Mouse (Mus musculus) retina, adult 2 months (tissue): ENCODE measurements around the gene Dld.

Experiments used
- DNase-seq: peaks from one replicate; pipeline ENCODE4 v3.0.0-alpha.2; 2012; ENCODE audit warnings: low read depth, low spot score

Gene Dld

DNA sequence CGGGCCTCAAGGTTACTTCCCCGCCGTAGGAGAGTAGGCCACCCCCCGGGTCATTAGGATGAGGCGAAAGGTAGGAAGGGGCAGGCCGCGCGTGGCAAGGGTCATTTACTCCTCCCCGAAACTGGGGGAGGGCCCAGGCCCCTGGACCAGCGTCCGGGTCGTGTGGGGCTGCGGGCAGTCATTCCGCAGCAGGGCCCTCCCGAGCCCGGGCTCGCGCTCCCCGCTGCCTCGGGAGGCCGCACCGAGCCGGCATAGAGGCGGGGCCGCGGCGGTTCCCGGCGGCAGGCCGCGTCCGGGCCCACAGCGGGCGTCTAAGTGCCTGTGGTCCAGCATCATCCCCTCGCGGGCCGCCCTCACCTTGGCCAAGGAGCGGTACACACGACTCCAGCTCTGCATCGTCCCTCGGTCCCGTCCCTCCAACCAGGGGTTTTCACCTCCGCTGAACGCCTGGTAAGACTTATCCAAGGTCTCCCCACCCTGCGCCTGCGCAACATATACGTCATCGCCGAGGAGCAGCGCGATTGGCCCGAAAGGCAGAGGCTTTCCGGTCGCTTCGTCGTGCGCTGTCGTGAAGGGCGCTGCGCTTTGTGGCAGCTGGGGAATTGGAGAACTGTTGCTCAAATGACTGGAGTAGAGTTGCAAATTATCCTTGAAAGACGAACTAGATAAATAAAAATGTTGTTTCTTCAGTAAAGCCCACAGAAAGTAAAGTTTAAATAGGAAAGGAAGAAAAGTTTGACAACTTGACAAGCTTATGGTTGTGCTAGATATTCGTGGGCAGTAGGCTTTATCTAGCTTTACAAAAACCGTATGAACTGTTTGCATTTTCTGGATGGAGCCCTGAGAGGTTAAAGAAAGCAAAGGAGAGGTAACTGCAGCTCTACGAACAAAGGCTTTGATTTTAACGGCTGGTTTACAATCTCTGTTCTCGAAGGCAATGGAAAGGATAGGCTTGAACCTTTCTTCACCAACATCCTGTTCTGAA is at the start of gene Dld:
Gene Dld (minus strand): TSS at position 510 of the 985 bp plus-strand sequence.
- peak; percentile 89 for DNase-seq

DNA sequence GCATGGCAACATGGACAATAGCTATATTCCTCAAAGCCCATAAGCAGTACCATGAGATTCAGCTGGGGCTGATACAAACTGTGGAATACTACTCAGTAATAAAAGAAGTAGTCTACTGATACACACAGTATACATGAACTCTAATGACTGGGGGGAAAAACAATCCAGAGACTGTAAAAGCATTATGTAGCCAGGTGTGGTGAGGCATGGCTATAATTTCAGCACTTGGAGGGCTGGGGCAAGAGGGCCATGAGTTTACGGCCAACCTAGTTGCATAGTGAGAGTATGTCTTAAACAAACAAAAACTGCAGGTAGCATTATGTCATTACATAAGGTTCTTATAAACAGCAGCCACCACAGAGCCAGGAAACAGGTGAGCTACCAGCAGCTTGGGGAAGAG is 49.6 kb upstream of the Dld start:
- no peak for DNase-seq

DNA sequence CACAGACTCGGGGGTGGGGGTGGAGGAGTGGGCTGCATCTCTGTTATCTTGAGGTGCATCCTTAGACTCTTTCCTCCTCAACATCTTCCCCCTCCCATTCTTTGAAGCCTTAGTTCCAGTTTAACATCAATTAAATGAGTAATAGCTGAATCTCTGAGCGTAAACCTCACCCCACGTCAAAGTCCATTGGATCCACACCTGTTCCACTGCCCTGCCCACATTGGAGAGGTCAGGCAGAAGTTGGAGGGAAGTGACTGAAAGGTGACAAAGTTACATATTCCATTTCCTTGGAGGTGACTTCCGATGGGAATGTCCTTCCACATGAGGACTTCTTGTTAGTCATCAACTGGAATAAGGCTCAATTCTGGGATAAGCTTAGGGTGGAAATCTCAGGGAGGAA is 46.5 kb upstream of the Dld start:
- DNase-seq = no peak

DNA sequence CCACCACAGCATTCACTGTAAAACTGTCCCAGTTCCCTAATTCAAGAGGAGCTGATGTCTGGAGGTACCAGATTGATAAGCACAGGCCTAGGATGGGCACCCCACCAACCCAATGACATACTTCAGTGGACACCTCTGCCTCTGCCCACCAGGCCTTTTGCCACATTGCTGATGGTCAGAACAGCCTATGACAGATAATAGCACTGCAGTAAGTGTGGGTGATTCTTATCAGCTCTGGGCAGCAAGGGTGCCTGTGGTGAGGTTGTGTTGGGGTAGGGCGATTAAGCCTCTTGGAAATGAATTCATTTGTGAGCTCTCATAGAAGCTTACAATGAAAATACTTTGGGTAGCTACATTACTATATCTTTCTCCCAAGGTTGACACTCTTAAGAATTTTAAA is 44.6 kb upstream of the Dld start:
- DNase-seq = no peak

DNA sequence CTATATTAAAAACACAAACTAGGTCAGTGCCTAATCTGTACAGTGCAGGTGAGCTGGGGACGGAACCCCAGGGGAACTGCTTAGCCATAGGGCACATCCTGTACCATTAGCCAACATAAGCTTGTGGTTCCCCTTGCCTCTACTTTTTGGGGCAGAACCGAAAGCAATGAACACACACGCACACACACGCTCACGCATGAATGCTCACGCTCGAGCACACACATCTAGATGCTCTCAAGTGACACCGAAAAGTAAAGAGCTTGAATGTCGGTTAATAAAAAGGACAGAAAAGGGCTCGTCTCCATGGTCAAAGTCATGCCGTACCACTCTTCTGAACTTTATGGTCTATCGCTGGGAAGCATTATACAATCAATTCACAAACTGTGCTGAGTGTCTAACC is 40.4 kb upstream of the Dld start:
- no peak for DNase-seq

DNA sequence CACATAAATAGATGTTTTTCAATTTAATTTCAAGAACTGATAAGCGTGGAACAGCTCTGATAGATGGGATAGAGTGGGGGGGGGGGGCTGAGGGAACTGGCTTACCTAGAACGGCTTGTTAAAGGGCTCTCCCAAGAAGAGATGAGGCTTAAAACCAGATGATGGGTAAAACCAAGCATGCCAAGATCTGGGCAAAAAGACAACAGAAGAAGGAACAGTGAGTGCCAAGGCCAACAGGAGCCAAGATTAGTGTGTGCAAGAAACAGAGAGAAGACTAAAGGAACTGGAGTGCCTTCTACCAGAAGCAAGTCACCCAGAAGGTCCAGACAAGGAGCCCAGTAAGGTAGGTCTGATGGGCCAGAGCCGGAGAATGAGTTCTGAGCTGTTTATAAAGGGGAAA is 39.3 kb upstream of the Dld start, which contains the start of gene Slc26a3:
Gene Slc26a3 (plus strand): TSS at position 301 of the 400 bp plus-strand sequence.
- DNase-seq = no peak

DNA sequence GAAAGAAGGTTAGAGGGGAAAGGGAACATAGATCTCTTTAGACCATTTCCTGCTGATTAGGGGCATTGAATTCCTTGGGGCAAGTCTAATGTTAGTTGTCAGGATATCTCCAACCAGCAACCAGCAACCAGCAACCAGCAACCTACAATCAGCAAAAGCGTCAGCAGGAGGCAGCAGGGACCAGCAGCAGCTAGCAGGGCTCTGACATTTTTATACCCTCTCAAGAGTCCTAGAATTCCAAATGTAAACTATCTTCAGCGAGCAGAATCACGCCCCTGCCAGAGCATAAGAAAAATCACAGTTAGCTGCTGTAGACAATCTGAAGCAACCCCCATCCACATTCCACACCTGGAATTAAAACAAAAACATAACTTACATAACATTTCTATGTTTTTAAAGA is 36.0 kb upstream of the Dld start:
- no peak for DNase-seq

DNA sequence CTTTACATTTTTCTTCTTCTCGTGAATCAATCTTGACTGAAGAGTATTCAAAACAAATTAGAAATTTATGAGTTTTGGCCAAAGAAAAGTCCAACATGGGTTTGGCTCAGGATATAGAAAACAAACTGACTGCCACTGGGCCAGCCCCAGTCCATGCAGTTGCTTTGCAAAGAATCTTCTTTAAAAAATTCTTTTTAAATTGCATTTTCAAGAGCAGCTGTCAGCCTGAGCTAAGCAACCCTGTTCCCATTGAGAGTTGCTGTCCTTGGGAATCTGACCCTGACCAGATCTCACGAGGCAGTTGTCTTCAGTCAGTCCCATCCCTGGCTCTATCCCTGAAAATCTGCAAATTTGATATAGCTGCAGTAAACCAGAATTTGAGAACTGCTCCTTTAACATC is 31.2 kb upstream of the Dld start:
- no peak for DNase-seq

DNA sequence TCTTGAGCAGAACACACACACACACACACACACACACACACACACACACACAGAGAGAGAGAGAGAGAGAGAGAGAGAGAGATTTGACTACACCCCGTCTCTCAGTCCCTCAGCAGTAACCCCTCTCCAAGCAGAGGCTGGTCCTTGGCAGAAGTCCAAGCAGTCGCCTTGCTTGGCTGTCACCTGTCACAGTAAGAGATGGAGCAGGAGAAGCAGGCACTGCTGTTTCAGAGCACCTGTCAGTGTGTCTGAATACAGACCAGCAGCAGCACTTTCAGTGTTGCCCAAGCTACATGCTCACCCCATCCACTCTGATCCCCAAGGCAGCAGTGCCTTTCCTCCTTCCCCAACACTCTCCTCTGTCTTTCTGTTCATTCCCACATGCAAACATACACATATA is 29.6 kb upstream of the Dld start:
- DNase-seq = no peak

DNA sequence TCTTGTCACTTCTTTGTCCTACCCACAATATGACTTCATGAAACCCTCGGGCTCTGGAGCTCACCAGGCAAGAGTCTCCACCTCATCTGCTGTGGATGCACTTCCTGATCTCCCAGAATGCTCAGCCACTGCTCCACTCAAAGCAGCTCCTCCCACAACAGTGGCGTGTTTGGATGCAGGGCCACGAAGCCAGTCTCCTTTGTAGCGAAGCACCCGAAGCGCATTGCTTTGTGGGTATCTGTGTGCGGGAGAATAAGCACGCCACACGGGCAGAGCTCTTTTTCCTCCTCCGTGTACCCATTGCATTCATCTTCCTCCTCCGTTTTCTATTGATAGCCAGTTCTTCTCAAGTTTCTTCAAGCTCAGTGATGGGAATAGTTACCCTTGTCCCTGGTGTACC is 26.0 kb upstream of the Dld start:
- DNase-seq = no peak

DNA sequence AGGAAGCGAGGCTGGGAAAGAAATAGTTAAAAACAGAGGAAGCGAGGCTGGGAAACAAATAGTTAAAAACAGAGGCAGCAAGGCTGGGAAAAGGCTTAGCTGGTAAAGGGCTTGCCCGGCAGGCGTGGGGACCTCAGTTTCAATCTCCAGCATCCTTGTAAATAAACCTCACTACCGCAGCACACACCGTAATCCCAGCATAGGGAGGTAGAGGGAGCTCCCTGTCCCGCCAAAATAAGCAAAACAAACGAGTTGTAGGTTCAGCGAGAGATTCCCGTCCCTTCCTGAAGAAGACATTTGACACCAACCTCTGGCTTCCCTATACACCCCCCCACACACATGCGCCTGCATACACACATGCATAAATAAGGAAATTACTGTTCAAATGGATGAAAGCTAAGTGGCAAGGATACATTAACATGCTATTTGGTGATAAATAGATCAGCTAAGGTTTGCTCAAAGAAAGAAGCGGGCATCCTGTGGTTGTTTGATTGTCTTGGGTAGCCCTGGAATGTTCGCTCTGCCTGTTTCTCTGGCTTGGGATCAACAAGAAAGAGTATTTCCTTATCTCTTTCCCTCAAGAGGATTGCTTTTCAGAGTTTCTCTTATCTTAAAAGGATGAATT is 25.2 kb upstream of the Dld start:
- no peak for DNase-seq

DNA sequence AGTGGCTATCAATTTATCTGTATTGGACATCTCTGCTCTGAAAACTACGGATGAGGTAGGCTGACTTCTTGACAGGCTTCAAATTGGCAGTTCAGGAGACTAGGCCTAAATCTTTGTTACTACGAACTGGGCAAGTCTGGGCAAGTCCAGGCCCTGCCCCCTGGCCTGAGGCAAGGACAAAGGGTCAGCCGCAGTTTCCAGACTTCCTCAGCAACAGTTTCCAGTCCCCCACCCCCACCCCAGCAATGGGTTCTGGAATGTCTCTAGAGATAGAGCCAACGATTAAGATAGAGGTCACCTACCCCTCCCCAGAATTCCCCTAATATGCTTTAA is 24.0 kb upstream of the Dld start:
- DNase-seq = no peak

DNA sequence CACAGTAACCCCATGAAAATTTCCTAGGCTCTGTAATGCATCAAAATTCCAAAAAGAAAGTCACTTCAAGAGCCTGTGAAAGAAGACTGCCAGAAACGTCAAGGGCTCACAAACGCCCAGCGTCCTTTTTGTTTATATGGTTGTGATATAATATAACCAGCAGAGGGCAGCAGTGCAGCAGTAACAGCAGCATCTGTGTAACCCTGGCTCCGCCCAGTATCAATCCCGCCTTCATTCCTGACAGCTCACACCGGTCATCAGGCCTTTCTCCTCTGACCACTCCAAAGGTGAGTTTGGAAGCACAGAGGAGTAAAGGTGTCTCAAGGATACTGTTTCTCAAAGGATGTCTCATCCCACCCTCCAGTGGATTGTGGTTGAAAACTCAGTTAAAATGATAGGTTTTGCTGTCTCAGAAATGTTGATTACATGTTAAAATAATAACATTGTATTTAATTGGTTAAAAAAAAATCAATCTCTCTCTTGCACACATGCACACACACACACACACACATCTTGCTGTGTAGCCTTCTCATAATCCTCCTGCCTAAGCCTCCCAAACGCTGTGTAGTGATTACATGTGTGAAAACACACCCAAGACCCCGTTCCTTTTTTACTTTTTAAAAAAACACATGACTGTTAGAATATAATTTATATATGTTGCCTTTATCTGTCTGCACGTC is 23.5 kb upstream of the Dld start:
- DNase-seq = peak; percentile 60

DNA sequence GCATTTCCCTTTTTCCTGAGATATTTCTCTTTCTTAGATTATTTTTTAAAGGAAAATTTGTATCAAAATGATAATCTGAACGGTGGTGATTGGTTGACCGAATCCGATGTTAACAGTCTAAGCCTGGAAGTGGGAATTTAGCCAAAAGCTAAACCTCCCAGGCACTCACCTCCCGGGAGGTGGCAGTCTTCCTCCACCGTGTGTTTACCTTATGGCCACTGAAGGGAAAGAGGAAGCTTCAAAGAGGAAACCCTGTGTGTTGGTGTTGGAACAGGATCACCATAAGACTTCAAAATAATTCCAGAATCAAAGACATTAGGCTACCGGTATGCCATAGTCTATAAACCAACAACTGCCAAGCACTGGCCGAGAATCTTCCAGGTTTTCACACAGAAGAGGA is 18.4 kb upstream of the Dld start:
- no peak for DNase-seq

DNA sequence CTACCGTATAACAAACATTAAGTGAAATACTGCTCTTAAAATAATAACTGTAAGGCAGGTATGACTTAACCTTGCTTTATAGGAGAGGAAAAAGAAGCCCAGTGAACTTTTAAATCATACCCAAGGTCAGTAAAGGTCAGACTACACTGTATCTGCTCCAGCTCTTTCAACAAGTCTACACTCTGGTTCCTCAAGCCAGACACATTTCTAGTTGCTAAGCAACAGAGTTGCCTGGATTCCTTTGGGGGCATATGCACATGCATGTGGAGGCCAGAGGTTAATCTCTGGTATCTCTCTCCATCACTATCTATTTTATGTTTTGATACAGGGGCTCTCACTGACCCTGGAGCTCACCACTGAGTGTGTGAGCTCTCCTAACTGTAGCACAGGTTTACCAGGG is 17.9 kb upstream of the Dld start:
- DNase-seq = no peak

DNA sequence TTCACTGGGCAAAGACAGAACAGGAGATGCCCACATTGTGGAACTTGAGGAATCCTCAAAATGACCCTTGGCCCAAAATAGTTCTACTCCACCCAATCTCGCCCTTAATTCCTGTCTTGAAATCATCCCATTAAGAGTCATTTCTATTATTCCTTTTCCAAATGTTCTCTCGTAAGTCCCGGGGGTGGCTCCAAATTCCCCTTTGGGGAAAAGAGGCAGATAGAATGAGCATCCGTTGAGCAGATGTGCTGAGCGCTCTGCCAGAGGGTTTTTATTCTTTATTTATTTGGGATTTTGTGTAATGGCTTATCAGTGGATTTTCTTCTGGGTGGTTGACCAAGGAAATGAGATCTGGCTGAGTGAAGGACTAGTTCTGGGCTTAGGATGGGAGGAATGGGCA is 16.5 kb upstream of the Dld start:
- no peak for DNase-seq

DNA sequence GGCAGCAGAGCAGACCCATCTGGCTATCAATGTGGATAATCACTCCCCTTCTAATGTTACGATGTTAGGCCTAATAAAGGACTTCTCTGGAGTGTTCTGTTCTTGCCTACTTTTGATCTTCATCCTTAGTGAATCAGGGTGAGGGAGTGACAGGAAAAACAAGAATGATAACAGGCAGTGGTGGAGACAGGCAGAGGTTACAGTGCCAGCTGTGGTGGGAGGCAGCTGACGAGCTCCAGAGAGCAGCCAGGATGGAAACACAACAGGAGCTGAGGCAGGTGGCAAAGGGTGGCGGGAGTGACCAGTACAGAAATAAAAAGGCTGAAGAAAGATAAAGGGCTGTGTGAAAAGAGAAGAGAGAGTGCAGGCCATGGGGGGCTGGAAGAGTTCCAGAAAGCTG is 15.2 kb upstream of the Dld start:
- DNase-seq = no peak

DNA sequence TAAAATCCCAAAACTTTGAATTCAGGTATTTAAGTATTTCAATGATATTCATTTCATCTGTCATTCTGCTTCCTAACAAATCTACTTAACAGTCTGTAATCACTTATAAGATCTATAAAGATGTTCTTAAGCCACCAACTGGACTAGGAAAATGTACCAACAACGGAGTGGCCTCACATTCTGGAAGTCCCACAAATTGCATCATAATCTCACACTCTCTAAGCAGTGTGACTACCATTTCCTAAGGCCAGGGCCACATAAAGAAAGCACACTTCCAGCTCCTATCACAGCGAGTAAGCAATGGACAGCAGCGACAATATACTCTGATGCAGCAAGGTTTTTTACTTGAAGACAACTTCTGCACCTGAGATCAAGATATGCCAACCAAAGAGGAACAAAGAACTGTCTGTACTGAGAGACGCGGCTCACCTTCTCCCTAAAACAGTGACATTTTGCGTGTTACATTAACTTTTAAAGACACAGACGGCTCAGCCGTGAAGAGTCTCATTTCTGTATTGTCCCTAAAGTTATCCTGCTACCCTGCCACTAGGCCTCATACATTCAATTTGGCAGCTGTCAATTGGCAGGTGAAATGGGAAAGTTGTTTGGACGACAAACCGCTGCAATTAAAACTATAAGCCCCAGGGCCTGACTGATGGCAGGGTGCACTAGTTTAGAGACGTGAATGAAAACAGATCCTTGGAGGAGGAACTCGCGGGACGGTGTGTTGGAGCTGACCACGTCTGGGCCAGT is 886 bp downstream of the Dld start:
- no peak for DNase-seq

DNA sequence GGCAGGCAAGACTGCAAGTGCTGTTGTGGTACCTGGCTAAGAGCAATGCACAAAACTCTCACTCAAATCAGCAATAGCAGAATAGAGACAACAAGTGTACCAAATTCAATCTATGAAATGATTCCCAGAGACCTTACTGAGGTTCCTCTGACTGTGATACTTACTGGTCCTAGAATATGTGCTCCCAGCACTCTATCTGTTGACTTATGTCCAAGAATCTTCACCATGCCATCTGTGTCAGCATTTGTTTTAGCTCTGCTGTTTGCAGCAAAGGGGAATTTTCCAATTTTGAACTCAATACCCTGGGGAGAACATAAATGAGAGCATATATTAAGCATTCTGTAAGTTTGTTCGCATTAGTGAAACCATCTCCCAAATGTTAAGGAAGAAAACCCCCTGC is 18.0 kb downstream of the Dld start:
- no peak for DNase-seq

DNA sequence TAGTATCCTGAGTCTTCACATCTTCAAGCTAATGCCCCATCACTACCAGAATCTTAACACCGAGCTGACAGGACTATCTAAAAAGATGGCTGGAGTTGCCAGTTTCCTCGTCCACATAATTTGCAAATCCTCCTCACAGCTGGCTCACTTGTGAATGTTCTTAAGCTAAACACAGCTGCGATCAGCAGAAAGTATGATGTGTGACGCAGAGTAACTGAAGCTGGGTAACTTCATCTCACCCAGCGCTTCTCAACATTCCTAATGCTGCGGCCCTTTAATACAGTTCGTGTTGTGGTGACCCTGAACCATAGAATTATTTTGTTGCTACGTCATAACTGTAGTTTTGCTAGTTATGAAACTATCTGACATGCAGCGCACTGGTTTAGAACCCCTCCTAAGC is 24.1 kb downstream of the Dld start:
- DNase-seq = no peak

DNA sequence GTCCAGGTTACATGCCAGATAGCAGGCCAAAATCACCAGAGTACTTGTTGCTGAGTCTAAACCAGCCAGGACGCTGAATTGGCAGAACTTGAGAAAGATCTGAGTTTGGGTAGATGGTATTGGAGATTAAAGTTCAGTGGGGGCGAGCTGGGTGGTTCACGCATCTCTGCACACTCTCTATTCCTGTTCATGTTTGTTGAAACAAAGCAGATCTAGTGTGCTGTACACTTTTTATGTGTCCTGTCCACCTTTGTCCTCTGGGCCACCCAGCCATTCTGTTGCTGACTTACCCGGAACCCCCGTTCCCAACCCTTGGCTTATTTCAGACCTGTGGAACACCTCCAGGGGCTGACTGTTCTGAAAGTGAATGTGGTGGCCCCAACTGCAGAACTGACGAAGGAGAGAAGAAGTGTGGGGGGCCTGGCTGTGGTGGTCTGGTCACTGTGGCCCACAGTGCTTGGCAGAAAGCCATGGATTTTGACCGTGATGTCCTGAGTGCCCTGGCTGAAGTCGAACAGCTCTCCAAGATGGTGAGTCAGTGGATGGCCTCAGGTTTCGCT is 28.0 kb downstream of the Dld start:
- no peak for DNase-seq

DNA sequence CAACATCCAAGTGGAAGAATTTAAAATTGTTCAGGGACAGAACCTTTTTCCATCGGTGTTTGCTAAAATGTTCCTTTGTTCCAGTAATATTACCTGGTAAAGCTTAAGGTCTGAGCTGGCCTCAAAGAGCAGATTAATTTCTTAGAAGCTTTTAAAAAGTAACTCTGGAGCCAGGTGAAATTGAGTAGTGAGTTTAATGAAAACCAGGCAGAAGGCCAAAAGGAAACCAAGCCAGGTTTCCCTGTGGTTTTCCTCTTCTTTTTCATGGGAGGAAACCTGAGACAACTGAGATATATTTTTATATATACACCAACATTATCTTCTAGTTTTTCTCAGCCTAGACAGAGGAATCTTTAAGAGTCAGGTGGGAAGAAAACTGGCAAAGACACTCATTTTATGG is 29.7 kb downstream of the Dld start:
- DNase-seq = no peak
